Mouse (Mus musculus): ENCODE data around the gene Tagln. TPM values are rescaled to one million over a fixed set of nuclear protein-coding genes. Genes with fewer than 3 reads are reported as not detected.
A peak's percentile ranks its signal among the peaks of the same experiment; 100 is the strongest.

Tagln gene
- polyA plus RNA-seq, 1 experiment from 2014 or later = 10.8 TPM

GRCm38 (mm10) chr9:45943628-45944505, 8.0 kb upstream of the Tagln start:
- no peak overlapping the region for H3K4me2 ChIP-seq
- no peak overlapping the region for H3K9ac ChIP-seq
- no peaks in the 10 kb centered on the region for H3K4me1 ChIP-seq (replicated peaks)
- no peak overlapping the region for H3K27ac ChIP-seq (replicated peaks)
- ATAC-seq (ENCODE audit: low read depth) = no peak
- 91% methylated on average over 8 of the region's 8 CpGs for WGBS
- H3K9me3 ChIP-seq = no peaks in the 10 kb centered on the region
- H3K36me3 ChIP-seq = peaks cover 94% of the 10 kb centered on the region
- H3K27me3 ChIP-seq = no peaks in the 10 kb centered on the region
- H3K4me3 ChIP-seq = no peak overlapping the region

- Histone ChIP-seq H3K4me3 (no peak overlapping the region), H3K9ac (no peak overlapping the region), H3K27me3 (no peaks in the 10 kb centered on the region), H3K4me1 (replicated peaks) (no peaks in the 10 kb centered on the region), H3K36me3 (peaks cover 94% of the 10 kb centered on the region), H3K9me3 (no peaks in the 10 kb centered on the region), H3K27ac (replicated peaks) (no peak overlapping the region), H3K4me2 (no peak overlapping the region)
- no peak for ATAC-seq (ENCODE audit: low read depth)
- WGBS = 91% methylated on average over 8 of the region's 8 CpGs
These were observed 7.1 kb upstream of the Tagln start for GRCm38 (mm10) chr9:45942916-45943315.

DNA sequence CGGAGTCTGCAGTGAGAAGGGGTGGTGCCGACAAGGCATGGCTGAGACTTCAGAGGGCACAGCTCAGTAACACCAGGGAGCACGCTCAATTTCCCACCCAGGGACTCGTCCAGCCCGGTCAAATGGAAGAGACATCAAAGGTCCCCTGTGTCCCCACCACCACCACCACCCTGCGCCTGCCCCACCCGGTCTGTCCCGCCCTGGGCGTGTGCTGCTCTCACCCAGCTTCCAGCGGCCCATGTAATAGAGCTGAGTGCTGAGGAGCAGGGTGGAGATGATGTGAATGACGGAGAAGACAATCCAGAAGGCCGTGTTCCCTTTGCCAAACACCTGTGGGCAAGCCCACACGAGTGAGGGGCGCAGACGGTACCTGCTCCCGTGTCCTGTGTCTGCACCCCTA, 6.6 kb upstream of the Tagln start:
- Histone ChIP-seq H3K9me3 (no peaks in the 10 kb centered on the region), H3K36me3 (peaks cover 91% of the 10 kb centered on the region), H3K4me3 (no peak overlapping the region), H3K4me1 (replicated peaks) (no peaks in the 10 kb centered on the region), H3K27ac (replicated peaks) (no peak overlapping the region), H3K27me3 (no peaks in the 10 kb centered on the region), H3K4me2 (no peak overlapping the region), H3K9ac (no peak overlapping the region)
- ATAC-seq (ENCODE audit: low read depth) = no peak
- 92% methylated on average over 16 of the region's 16 CpGs for WGBS

DNA sequence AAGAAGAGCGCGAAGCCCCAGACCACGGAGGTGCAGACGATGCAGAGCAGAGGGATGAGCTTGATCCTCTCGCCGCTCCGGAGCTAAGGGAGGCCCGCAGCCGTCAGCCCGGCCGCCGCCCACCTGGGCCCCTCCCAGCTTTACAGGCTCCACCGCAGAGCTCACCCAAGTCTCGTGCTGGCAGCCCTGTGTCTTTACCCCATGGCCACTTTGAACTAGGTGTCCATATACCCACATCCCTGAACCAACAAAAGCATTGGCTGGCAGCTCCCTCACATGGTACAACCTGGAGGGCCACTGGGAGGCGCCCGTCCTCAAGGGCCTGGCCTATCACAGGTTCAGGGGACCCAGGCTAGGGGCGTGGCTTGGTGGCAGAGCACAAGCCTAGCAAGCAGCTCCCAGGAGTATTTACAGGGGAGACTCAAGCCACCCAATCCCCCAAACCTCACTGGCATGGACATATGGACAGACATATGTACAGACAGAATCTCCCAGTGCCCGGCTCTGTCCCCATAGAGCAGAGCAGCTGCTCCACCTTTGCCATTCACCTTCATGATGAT, 5.6 kb upstream of the Tagln start:
- peaks cover 81% of the 10 kb centered on the region for H3K36me3 ChIP-seq

GRCm38 (mm10) chr9:45939794-45940193, 3.9 kb upstream of the Tagln start:
- Histone ChIP-seq H3K27me3 (0 out of 2 replicates have a peak, but pooled peaks cover 3% of the 10 kb centered on the region), H3K4me1 (replicated peaks) (peaks cover 5% of the 10 kb centered on the region), H3K27ac (replicated peaks) (no peak overlapping the region), H3K9me3 (no peaks in the 10 kb centered on the region), H3K4me3 (no peak overlapping the region), H3K36me3 (peaks cover 65% of the 10 kb centered on the region), H3K9ac (no peak overlapping the region), H3K4me2 (no peak overlapping the region)
- ATAC-seq (ENCODE audit: low read depth) = no peak
- WGBS = 93% methylated on average over 6 of the region's 6 CpGs

More for the DNA sequence above, 5.6 kb upstream of the Tagln start:
- ATAC-seq (ENCODE audit: low read depth) = no peak
- Histone ChIP-seq H3K9ac (no peak overlapping the region), H3K4me1 (replicated peaks) (no peaks in the 10 kb centered on the region), H3K9me3 (no peaks in the 10 kb centered on the region), H3K27ac (replicated peaks) (no peak overlapping the region), H3K27me3 (no peaks in the 10 kb centered on the region), H3K4me3 (no peak overlapping the region), H3K4me2 (no peak overlapping the region)
- WGBS = 53% methylated on average over 17 of the region's 18 CpGs

DNA sequence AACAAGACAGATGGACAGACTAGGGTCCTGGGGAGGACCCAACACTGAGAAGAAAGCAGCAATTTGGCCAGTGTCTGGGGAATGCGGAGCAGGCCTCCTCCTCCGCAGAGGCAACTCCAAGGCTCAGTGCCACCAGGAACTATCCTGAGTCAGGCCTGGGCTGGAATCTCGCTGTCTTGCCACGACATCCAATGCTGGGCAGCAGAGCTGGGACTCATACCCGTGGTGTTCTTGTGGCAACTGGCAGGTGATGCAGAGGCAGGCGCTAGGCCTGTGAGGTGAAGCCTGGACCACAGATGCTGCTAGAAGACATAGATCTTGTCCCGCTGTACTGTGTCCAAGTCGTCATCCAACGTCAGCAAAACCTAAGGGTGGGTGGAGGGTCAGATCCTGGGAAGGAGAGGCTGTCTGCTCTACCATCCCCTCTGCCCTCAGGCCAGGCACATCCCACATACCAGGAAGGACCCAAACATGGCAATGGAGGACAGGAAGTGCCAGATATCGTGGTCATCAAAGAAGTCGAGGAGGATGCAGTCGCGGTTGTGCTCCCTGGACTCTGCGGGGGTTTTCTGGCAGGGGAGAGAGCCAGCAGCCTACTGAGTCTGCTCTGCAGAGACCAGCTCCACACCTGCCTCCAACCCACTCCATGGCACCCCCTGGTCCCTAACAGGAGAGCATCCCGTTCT, 3.2 kb upstream of the Tagln start:
- ATAC-seq (ENCODE audit: low read depth) = no peak
- Histone ChIP-seq H3K4me1 (replicated peaks) (peaks cover 5% of the 10 kb centered on the region), H3K27ac (replicated peaks) (no peak overlapping the region), H3K27me3 (0 out of 2 replicates have a peak, but pooled peaks cover 3% of the 10 kb centered on the region), H3K4me2 (no peak overlapping the region), H3K9me3 (no peaks in the 10 kb centered on the region), H3K4me3 (no peak overlapping the region), H3K9ac (no peak overlapping the region), H3K36me3 (peaks cover 58% of the 10 kb centered on the region)
- WGBS = 86% methylated on average over 15 of the region's 15 CpGs

DNA sequence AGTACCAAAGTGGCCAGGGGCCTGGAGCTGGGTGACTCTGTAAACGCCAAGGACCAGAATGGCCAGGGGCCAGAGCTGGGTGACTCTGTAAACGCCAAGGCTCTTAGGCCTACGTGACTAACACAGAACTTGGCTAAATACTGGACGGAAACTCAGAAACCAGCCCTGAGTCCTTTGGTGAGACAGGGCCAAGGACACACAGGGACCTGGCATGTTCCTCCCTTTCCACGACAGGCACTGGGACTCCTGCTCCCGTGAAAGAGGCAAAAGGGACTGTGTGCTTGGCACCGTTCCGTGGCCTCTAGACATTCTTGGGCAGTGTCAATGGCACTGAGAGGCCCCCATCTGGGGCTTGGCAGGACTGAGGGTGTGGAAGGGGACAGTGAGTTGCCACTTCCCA, 2.2 kb upstream of the Tagln start:
- 90% methylated on average over 8 of the region's 8 CpGs for WGBS
- ATAC-seq (ENCODE audit: low read depth) = no peak
- Histone ChIP-seq H3K27me3 (0 out of 2 replicates have a peak, but pooled peaks cover 3% of the 10 kb centered on the region), H3K27ac (replicated peaks) (no peak overlapping the region), H3K4me3 (no peak overlapping the region), H3K36me3 (peaks cover 49% of the 10 kb centered on the region), H3K9me3 (no peaks in the 10 kb centered on the region), H3K9ac (no peak overlapping the region), H3K4me2 (no peak overlapping the region), H3K4me1 (replicated peaks) (peaks cover 5% of the 10 kb centered on the region)

DNA sequence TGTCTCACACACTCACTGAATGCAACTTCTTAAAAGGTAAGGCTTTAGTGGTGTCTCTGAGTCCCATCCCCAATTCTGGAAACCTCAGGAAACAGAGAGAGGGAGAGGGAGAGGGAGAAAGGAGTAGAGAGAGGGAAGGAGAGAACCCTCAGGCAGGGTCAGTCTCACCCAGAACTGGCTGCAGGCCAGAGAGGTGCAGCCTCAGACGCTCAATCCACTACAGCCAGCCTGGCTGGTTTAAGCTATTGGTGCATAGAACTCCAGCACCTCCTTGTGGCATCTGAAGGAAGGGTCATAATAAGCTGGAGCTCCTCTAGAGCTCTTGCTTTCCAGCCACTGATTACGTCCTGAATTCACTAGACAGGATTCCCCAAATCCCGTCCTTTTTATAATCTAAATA, 1.0 kb upstream of the Tagln start:
- H3K27ac ChIP-seq (replicated peaks) = no peak overlapping the region
- peak; percentile 67; the same call in 1 of the 2 replicates for ATAC-seq (ENCODE audit: low read depth)
- no peak overlapping the region for H3K4me2 ChIP-seq
- no peaks in the 10 kb centered on the region for H3K9me3 ChIP-seq
- 29% methylated on average over 3 of the region's 3 CpGs for WGBS
- H3K9ac ChIP-seq = no peak overlapping the region
- H3K4me1 ChIP-seq (replicated peaks) = peaks cover 5% of the 10 kb centered on the region
- 0 out of 2 replicates have a peak, but pooled peaks cover 3% of the 10 kb centered on the region for H3K27me3 ChIP-seq
- peaks cover 41% of the 10 kb centered on the region for H3K36me3 ChIP-seq
- no peak overlapping the region for H3K4me3 ChIP-seq

DNA sequence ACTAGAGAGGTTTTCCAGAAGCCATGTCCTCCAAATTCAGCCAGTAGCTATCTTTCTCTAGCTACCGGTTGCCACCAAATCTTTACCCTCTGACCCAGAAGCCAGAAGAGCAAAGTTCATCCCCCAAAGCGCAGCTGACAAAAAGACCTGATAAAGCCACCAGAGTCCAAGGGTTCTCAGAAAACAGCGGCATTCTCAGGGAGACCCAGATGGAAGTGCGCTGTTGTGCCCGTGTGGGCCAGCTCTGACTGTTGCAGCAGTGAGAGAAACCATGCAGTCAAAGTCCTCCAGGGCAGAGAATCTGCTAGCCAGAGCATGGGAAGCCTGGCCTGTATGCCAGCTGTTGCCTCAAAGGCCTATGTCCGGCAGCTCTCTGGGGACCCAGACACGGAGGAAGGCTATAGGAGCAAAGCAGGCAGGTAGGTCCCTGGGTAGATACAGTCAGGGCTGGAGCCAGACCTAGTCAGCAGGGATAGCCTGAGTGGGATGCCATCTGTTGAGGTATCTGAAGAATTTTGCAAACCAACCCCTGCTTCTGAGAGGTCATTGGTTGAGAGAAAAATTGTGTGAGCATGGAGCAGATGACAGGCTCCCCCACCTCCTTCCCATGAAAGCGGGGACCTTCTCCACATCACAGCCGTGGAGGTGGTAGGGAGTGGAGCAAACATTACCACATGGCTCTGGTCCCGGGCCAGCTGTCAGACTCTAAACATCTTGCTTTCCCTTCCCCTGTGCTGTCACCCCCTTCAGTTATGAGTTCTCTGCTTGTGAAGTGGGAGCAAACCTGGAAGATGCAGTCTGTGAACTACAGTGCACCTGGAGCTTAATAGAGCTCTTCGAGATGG, 3.1 kb downstream of the Tagln start:
- H3K9ac ChIP-seq = no peak overlapping the region

GRCm38 (mm10) chr9:45931958-45932357, 3.9 kb downstream of the Tagln start:
- Histone ChIP-seq H3K4me3 (no peak overlapping the region), H3K9ac (no peak overlapping the region), H3K4me2 (no peak overlapping the region), H3K36me3 (peaks cover 52% of the 10 kb centered on the region), H3K4me1 (replicated peaks) (peaks cover 5% of the 10 kb centered on the region), H3K9me3 (no peaks in the 10 kb centered on the region), H3K27me3 (0 out of 2 replicates have a peak, but pooled peaks cover 3% of the 10 kb centered on the region), H3K27ac (replicated peaks) (no peak overlapping the region)
- WGBS = 65% methylated on average over 1 of the region's 1 CpGs
- ATAC-seq (ENCODE audit: low read depth) = no peak

More for the DNA sequence above, 3.1 kb downstream of the Tagln start:
- Histone ChIP-seq H3K27me3 (0 out of 2 replicates have a peak, but pooled peaks cover 3% of the 10 kb centered on the region), H3K4me2 (no peak overlapping the region), H3K9me3 (no peaks in the 10 kb centered on the region), H3K27ac (replicated peaks) (no peak overlapping the region), H3K4me3 (no peak overlapping the region), H3K36me3 (peaks cover 44% of the 10 kb centered on the region), H3K4me1 (replicated peaks) (peaks cover 5% of the 10 kb centered on the region)
- no peak for ATAC-seq (ENCODE audit: low read depth)
- WGBS = 82% methylated on average over 11 of the region's 11 CpGs

DNA sequence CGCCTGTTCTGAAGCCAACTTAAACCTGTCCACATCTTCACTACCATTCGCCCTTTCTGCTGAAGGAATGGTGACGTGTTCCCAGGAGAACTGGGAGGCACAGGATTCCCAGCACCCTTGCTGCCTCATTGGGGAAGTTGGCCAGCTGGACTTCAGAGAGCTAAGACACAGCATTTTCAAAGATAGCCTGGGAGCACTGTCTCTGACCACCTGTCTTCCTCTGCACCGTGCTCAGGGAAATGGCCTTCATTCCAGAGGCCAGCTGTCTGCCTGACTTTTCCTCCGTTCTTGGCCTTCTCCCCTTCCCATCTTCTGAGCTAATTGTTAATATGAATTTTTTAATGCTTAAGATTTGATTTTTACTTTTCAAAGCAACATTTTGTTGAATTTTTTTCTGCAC, 6.6 kb downstream of the Tagln start:
- ATAC-seq (ENCODE audit: low read depth) = no peak
- WGBS = 87% methylated on average over 5 of the region's 5 CpGs
- H3K4me3 ChIP-seq = no peak overlapping the region
- H3K27ac ChIP-seq (replicated peaks) = no peak overlapping the region
- H3K9ac ChIP-seq = no peak overlapping the region
- no peak overlapping the region for H3K4me2 ChIP-seq
- peaks cover 76% of the 10 kb centered on the region for H3K36me3 ChIP-seq
- no peaks in the 10 kb centered on the region for H3K4me1 ChIP-seq (replicated peaks)
- H3K27me3 ChIP-seq = no peaks in the 10 kb centered on the region
- no peaks in the 10 kb centered on the region for H3K9me3 ChIP-seq

All from neural tube, embryonic 13.5 days (tissue).